Mouse (Mus musculus) liver, adult 2 months (tissue): ENCODE data around the gene Cdc14a.

Experiments
- CTCF ChIP-seq: fragments of 200-500 bp; IDR thresholded peaks from 2 replicates; pipeline ENCODE4 v1.5.1; 2011; ENCODE audit warnings: low read depth, low read length, control low read depth
- POLR2A ChIP-seq: fragments of 200-500 bp; IDR thresholded peaks from 2 replicates; pipeline ENCODE4 v1.6.1; 2011; ENCODE audit warnings: low read length, control low read depth; ENCODE audit not compliant: insufficient read depth; ENCODE audit errors: extremely low read depth

- TF ChIP-seq POLR2A = no peak
- no peak for TF ChIP-seq CTCF
Observed at GRCm38 (mm10) chr3:116227383-116227782, 196.4 kb downstream of the Cdc14a start.
